Mouse (Mus musculus): ENCODE measurements at regions not wholly inside any gene's neighbourhood (a gene's known extent, or its start where the extent isn't known, plus 50 kb on each side); places are given as distances from the start of the nearest gene placed in this dataset.

GRCm38 (mm10) chr10:43667732-43668247 is 89.7 kb downstream of the Cd24a start:
- TF ChIP-seq POLR2A (IDR thresholded peaks at IDR 0.05; ENCODE audit: borderline replicate concordance, extremely low read depth, low read depth, low read length) (no peak), CTCF (IDR thresholded peaks at IDR 0.05; ENCODE audit: insufficient read depth, low read length) (no peak)
